Mouse (Mus musculus): ENCODE results near the gene Spop. TPM values are rescaled to one million over a fixed set of nuclear protein-coding genes. Genes with fewer than 3 reads are reported as not detected.

Spop gene
- polyA plus RNA-seq, 1 experiment from 2014 or later, result 54.1 TPM

DNA sequence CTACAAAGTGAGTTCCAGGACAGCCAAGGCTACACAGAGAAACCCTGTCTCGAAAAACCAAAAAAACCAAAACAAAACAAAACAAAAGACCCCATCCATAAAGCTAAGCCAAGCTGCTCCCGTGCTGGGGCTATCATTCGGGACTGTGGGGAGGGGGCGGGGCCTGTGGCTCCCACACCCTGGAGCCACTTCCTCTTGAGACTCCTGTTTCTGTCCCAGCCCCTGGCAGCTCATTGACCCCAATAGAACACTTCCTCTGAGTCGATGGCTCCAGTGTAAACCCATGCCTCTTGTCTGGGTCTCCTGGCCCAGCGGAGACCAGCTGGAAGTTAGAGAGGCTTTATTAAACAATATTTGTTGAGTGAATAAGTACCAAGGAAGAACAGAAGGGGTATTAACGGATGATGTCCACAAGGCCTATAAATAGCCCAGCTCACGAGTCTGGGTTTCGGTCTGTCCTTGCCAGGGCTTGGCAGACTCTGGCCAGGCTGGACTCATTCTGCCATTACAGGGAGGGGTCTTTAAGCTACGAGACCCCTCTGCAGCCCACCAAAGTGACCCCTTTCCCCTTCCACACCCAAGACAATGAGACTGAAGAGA, 89.8 kb downstream of the Spop start:
- no peak overlapping the region for H3K4me3 ChIP-seq (ENCODE audit: low read depth, low read length)
- H3K27ac ChIP-seq (ENCODE audit: low read depth, low read length), result no peak overlapping the region
- no peak for ATAC-seq
- H3K36me3 ChIP-seq (ENCODE audit: control insufficient read depth, insufficient read depth), result no peaks in the 10 kb centered on the region
- H3K9me3 ChIP-seq (ENCODE audit: control insufficient read depth), result no peaks in the 10 kb centered on the region
- 0 out of 2 replicates have a peak, but pooled peaks cover 4% of the 10 kb centered on the region for H3K4me1 ChIP-seq (replicated peaks; ENCODE audit: control insufficient read depth, insufficient read depth, low read length)
- no peak for TF ChIP-seq CTCF (IDR thresholded peaks at IDR 0.05; ENCODE audit: low read depth)
- no peak overlapping the region for H3K9ac ChIP-seq (ENCODE audit: low read depth, low read length)
- H3K27me3 ChIP-seq (replicated peaks; ENCODE audit: control insufficient read depth, insufficient read depth, low read length), result no peaks in the 10 kb centered on the region
- no peak overlapping the region for H3K4me2 ChIP-seq (replicated peaks; ENCODE audit: low read depth)
- 43% methylated on average over 10 of the region's 10 CpGs for WGBS

GRCm38 (mm10) chr11:95504271-95504731, 90.4 kb downstream of the Spop start:
- 79% methylated on average over 6 of the region's 6 CpGs for WGBS
- ATAC-seq, result no peak
- no peak overlapping the region for H3K4me2 ChIP-seq (replicated peaks; ENCODE audit: low read depth)
- 0 out of 2 replicates have a peak, but pooled peaks cover 4% of the 10 kb centered on the region for H3K4me1 ChIP-seq (replicated peaks; ENCODE audit: control insufficient read depth, insufficient read depth, low read length)
- no peak overlapping the region for H3K9ac ChIP-seq (ENCODE audit: low read depth, low read length)
- H3K9me3 ChIP-seq (ENCODE audit: control insufficient read depth), result no peaks in the 10 kb centered on the region
- TF ChIP-seq CTCF (IDR thresholded peaks at IDR 0.05; ENCODE audit: low read depth), result peak; percentile 27; the same call in 1 of the 2 replicates
- no peak overlapping the region for H3K27ac ChIP-seq (ENCODE audit: low read depth, low read length)
- no peak overlapping the region for H3K4me3 ChIP-seq (ENCODE audit: low read depth, low read length)
- H3K27me3 ChIP-seq (replicated peaks; ENCODE audit: control insufficient read depth, insufficient read depth, low read length), result no peaks in the 10 kb centered on the region
- H3K36me3 ChIP-seq (ENCODE audit: control insufficient read depth, insufficient read depth), result no peaks in the 10 kb centered on the region

DNA sequence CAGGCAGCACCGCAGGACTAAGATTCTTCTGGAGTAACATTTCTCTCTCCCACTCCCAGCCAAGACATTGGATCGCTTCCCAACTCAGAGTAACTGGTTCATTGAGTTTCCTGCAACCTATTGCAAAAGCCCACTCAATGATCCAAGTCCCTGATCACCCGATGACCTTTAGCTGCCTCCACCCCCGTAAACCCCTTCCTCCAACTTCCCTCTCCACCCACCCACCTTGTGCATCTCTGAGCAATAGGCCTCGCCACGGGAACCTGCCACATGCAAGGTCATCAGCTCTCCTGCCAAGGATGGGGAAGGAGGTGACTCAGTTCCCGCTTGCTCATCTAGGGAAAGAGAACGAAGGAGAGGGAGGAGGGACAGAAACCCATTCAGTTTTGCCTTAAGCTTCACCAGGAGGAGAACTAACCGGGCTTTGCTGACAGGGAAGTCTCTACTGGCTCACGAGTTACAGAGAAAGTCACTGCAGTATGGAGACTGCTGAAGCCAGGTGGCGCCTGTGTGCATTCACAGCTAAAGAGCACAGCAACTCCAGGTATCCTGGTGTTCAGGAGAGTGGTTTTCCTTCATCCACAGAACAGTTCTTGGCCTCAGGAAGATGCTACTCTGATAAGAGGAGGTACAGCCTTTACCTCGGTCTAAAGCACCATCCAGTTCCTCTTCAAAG, 93.3 kb downstream of the Spop start:
- no peak overlapping the region for H3K9ac ChIP-seq (ENCODE audit: low read depth, low read length)
- 47% methylated on average over 12 of the region's 12 CpGs for WGBS
- no peaks in the 10 kb centered on the region for H3K9me3 ChIP-seq (ENCODE audit: control insufficient read depth)
- H3K4me1 ChIP-seq (replicated peaks; ENCODE audit: control insufficient read depth, insufficient read depth, low read length), result no peaks in the 10 kb centered on the region
- peak; percentile 73 for TF ChIP-seq CTCF (IDR thresholded peaks at IDR 0.05; ENCODE audit: low read depth)
- no peak overlapping the region for H3K4me3 ChIP-seq (ENCODE audit: low read depth, low read length)
- no peak overlapping the region for H3K27ac ChIP-seq (ENCODE audit: low read depth, low read length)
- no peaks in the 10 kb centered on the region for H3K36me3 ChIP-seq (ENCODE audit: control insufficient read depth, insufficient read depth)
- no peak overlapping the region for H3K4me2 ChIP-seq (replicated peaks; ENCODE audit: low read depth)
- H3K27me3 ChIP-seq (replicated peaks; ENCODE audit: control insufficient read depth, insufficient read depth, low read length), result no peaks in the 10 kb centered on the region; the same call in 1 of the 2 replicates
- ATAC-seq, result no peak

- no peak for ATAC-seq
- no peak for TF ChIP-seq CTCF (IDR thresholded peaks at IDR 0.05; ENCODE audit: low read depth)
- WGBS, result 67% methylated on average over 5 of the region's 5 CpGs
- Histone ChIP-seq H3K27me3 (replicated peaks; ENCODE audit: control insufficient read depth, insufficient read depth, low read length) (peaks cover 4% of the 10 kb centered on the region), H3K9me3 (ENCODE audit: control insufficient read depth) (no peaks in the 10 kb centered on the region), H3K4me2 (replicated peaks; ENCODE audit: low read depth) (0 out of 2 replicates have a peak overlapping the region, but pooled peaks have one; percentile 53), H3K4me1 (replicated peaks; ENCODE audit: control insufficient read depth, insufficient read depth, low read length) (no peaks in the 10 kb centered on the region), H3K27ac (ENCODE audit: low read depth, low read length) (no peak overlapping the region), H3K9ac (ENCODE audit: low read depth, low read length) (no peak overlapping the region), H3K36me3 (ENCODE audit: control insufficient read depth, insufficient read depth) (no peaks in the 10 kb centered on the region), H3K4me3 (ENCODE audit: low read depth, low read length) (no peak overlapping the region)
Measured at GRCm38 (mm10) chr11:95507785-95508184, 93.9 kb downstream of the Spop start.

DNA sequence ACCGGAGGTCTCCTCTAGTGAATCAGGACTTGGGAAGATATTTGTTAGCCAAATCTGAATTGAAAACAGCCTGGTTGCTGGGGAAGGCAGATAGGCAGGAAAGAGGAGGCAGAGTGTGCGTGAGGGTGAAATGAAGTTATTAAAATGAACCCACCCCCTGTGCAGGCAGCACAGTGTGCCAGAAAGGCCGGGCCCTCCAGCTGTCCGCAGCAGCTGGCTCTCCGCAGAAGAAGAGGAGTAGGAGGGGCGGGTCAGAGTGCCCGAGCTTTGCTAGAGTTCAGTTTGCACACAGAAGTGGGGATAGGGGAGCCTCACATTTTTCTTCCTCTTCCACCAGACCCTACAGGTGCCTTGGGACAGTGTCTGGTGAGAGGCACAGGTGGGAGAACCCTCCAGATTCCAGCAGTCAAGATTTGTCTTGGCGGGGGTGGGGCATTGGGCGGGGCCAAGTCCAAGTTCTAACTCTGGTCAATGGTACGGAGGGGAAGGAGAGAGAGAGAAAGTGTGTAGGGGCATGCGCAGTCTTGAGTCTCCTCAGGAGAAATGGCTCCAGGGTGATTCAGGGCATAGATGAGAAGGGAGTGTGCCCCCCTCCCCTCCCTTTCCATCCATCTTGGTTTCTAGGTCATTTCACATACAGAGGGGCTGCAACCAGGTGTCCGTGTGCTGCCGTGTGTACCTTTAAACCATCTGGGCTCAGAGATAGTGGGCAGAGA, 94.5 kb downstream of the Spop start:
- H3K4me3 ChIP-seq (ENCODE audit: low read depth, low read length), result peak overlapping the region; percentile 22
- peaks cover 10% of the 10 kb centered on the region for H3K27me3 ChIP-seq (replicated peaks; ENCODE audit: control insufficient read depth, insufficient read depth, low read length)
- H3K4me2 ChIP-seq (replicated peaks; ENCODE audit: low read depth), result peak overlapping the region; percentile 53
- H3K36me3 ChIP-seq (ENCODE audit: control insufficient read depth, insufficient read depth), result no peaks in the 10 kb centered on the region
- H3K9ac ChIP-seq (ENCODE audit: low read depth, low read length), result no peak overlapping the region
- no peaks in the 10 kb centered on the region for H3K9me3 ChIP-seq (ENCODE audit: control insufficient read depth)
- WGBS, result 40% methylated on average over 13 of the region's 13 CpGs
- H3K27ac ChIP-seq (ENCODE audit: low read depth, low read length), result no peak overlapping the region
- H3K4me1 ChIP-seq (replicated peaks; ENCODE audit: control insufficient read depth, insufficient read depth, low read length), result no peaks in the 10 kb centered on the region
- no peak for TF ChIP-seq CTCF (IDR thresholded peaks at IDR 0.05; ENCODE audit: low read depth)
- no peak for ATAC-seq

DNA sequence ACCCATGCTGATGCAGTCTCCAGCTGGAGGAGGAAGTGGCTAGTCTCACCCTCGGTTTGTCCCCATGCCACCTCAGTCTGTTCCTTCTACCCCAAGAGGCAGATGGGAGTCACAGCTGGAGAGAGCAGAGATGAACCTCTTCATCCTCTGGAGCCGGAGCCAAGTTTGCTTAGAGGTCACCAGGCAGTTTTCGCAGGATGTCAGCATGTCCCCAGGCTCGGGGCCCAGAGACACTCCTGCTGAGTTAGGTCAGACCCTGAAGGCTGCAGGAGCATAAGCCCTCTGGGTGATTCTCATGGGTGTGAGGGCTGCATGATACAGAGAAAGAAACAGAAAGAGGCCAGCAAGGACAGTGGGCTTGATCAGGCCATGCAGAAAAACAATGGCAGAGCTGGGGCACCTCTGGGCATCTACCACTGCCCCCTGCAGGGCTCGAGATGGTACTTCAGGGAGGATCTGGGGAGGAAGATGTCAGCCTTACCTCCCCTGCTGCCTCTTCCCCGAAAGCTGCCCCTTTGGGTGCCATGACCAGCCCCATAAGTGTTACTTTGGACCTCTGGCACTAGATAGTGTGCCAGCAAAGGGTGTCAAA, 95.3 kb downstream of the Spop start:
- no peaks in the 10 kb centered on the region for H3K9me3 ChIP-seq (ENCODE audit: control insufficient read depth)
- WGBS, result 68% methylated on average over 6 of the region's 6 CpGs
- H3K4me1 ChIP-seq (replicated peaks; ENCODE audit: control insufficient read depth, insufficient read depth, low read length), result no peaks in the 10 kb centered on the region; the same call in 1 of the 2 replicates
- no peak for ATAC-seq
- peak; percentile 68 for TF ChIP-seq CTCF (IDR thresholded peaks at IDR 0.05; ENCODE audit: low read depth)
- H3K4me3 ChIP-seq (ENCODE audit: low read depth, low read length), result no peak overlapping the region
- peaks cover 18% of the 10 kb centered on the region for H3K27me3 ChIP-seq (replicated peaks; ENCODE audit: control insufficient read depth, insufficient read depth, low read length)
- no peak overlapping the region for H3K27ac ChIP-seq (ENCODE audit: low read depth, low read length)
- H3K36me3 ChIP-seq (ENCODE audit: control insufficient read depth, insufficient read depth), result no peaks in the 10 kb centered on the region
- H3K9ac ChIP-seq (ENCODE audit: low read depth, low read length), result no peak overlapping the region
- H3K4me2 ChIP-seq (replicated peaks; ENCODE audit: low read depth), result no peak overlapping the region
